Mouse (Mus musculus): ENCODE measurements around the gene a. TPM values are rescaled to one million over a fixed set of nuclear protein-coding genes. Genes with fewer than 3 reads are reported as not detected.

The a gene
- polyA plus RNA-seq, 1 experiment from 2014 or later = 0.32 TPM

Other genes starting within 250 kb of the a start
- 1.0 and 1.9 TPM in 2 replicates for gene 1700003F12Rik, start 244.3 kb upstream of the a start, polyA plus RNA-seq (2015; fragmentation: Nextera tagmentation; extraction: Ambion mirVana)
- gene Actl10, start 239.6 kb upstream of the a start, polyA plus RNA-seq (2015; fragmentation: Nextera tagmentation; extraction: Ambion mirVana) = 0.07 TPM in 1 of 2 replicates, not detected in the other
- gene Necab3, start 232.5 kb upstream of the a start, polyA plus RNA-seq (2015; fragmentation: Nextera tagmentation; extraction: Ambion mirVana) = 0.40 and 0.71 TPM in 2 replicates
- gene E2f1, start 221.5 kb upstream of the a start, polyA plus RNA-seq (2015; fragmentation: Nextera tagmentation; extraction: Ambion mirVana) = 19.2 and 23.9 TPM in 2 replicates
- gene Pxmp4, start 187.7 kb upstream of the a start, polyA plus RNA-seq (2015; fragmentation: Nextera tagmentation; extraction: Ambion mirVana) = 34.6 and 43.9 TPM in 2 replicates
- gene Zfp341, start 178.1 kb upstream of the a start, polyA plus RNA-seq (2015; fragmentation: Nextera tagmentation; extraction: Ambion mirVana) = 2.6 TPM in 2 replicates
- not detected in 2 replicates for gene 4930519P11Rik, start 178.0 kb upstream of the a start, polyA plus RNA-seq (2015; fragmentation: Nextera tagmentation; extraction: Ambion mirVana)
- 11.7 and 13.9 TPM in 2 replicates for gene Chmp4b, start 139.7 kb upstream of the a start, polyA plus RNA-seq (2015; fragmentation: Nextera tagmentation; extraction: Ambion mirVana)
- not detected in 2 replicates for gene Gm14214, start 21.4 kb upstream of the a start, polyA plus RNA-seq (2015; fragmentation: Nextera tagmentation; extraction: Ambion mirVana)
- 23.6 and 24.9 TPM in 2 replicates for gene Raly, start 306 bp upstream of the a start, polyA plus RNA-seq (2015; fragmentation: Nextera tagmentation; extraction: Ambion mirVana)
- gene Eif2s2, start 101.5 kb downstream of the a start, polyA plus RNA-seq (2015; fragmentation: Nextera tagmentation; extraction: Ambion mirVana) = 48.1 and 59.3 TPM in 2 replicates
- gene Gm14226, start 226.9 kb downstream of the a start, polyA plus RNA-seq (2015; fragmentation: Nextera tagmentation; extraction: Ambion mirVana) = 0.25 and 0.32 TPM in 2 replicates